Mouse (Mus musculus): ENCODE data around the gene Pip4p1. TPM values are rescaled to one million over a fixed set of nuclear protein-coding genes. Genes with fewer than 3 reads are reported as not detected.

Pip4p1 gene
- polyA plus RNA-seq, 1 experiment = 8.9 TPM

GRCm38 (mm10) chr14:50897374-50897765 is 33.3 kb downstream of the Pip4p1 start, which contains the start of gene Klhl33:
Gene Klhl33, minus strand, starts transcription at chr14:50897507.
- no peak for TF ChIP-seq GATA1 (IDR thresholded peaks at IDR 0.05; ENCODE audit: low read length)
- H3K36me3 ChIP-seq (ENCODE audit: control insufficient read depth) = no peaks in the 10 kb centered on the region
- peak within 1 kb of the TSS; percentile 43 for H3K4me3 ChIP-seq (replicated peaks)
- H3K4me1 ChIP-seq (ENCODE audit: control insufficient read depth) = peaks cover 2% of the 10 kb centered on the region
- H3K9me3 ChIP-seq (ENCODE audit: control insufficient read depth, low read length) = no peaks in the 10 kb centered on the region
- peaks cover 33% of the 10 kb centered on the region for H3K27me3 ChIP-seq (ENCODE audit: control insufficient read depth)

- TF ChIP-seq TAL1 (IDR thresholded peaks at IDR 0.05; ENCODE audit: low read length) (no peak), GATA1 (IDR thresholded peaks at IDR 0.05; ENCODE audit: low read length) (no peak)
- Histone ChIP-seq H3K36me3 (ENCODE audit: control insufficient read depth) (no peaks in the 10 kb centered on the region), H3K4me3 (replicated peaks) (peak overlapping the region; percentile 43), H3K4me1 (ENCODE audit: control insufficient read depth) (peaks cover 2% of the 10 kb centered on the region), H3K27me3 (ENCODE audit: control insufficient read depth) (peaks cover 33% of the 10 kb centered on the region), H3K9me3 (ENCODE audit: control insufficient read depth, low read length) (no peaks in the 10 kb centered on the region)
Measured at GRCm38 (mm10) chr14:50896747-50897373, 33.8 kb downstream of the Pip4p1 start.

DNA sequence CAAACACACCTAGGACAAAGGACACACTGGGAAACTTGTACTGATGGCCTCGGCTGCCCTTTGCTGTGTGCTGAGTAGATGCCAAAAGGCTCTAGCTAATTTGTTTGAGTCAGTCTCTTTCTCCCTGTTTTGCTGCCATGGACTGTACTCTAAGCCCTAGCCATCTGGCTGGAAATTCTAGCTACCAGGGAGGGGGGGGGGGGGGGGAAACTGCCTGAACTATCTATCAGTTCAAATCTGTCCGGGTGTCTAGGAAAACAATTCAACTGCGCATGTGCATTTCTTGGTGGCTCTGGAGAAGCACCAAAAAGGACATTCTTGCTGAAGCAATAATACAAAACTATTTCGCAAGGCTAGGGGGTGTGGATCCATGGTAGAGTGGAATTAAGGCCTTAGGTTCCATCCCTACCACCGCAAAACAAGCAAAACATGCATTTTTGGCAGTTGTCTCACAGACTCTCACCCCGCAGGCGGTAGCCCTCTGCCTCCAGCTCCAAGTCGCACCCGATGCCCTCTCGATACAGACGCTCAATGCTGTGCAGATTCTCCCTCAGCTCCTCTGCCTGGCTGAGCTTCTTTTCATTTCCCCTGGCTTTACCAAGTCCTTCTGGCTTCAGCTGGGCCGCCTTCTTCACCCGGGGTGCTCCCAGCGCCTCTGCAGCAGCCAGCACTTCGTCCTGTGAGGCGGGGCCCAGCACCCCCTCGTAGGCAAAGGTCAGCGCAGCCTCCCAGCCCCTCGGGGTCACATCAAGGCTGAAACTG is 34.5 kb downstream of the Pip4p1 start:
- no peaks in the 10 kb centered on the region for H3K9me3 ChIP-seq (ENCODE audit: control insufficient read depth, low read length)
- TF ChIP-seq TAL1 (IDR thresholded peaks at IDR 0.05; ENCODE audit: low read length) = no peak
- peaks cover 33% of the 10 kb centered on the region for H3K27me3 ChIP-seq (ENCODE audit: control insufficient read depth)
- H3K36me3 ChIP-seq (ENCODE audit: control insufficient read depth) = no peaks in the 10 kb centered on the region
- peaks cover 2% of the 10 kb centered on the region for H3K4me1 ChIP-seq (ENCODE audit: control insufficient read depth)
- H3K4me3 ChIP-seq (replicated peaks) = peak overlapping the region; percentile 43

DNA sequence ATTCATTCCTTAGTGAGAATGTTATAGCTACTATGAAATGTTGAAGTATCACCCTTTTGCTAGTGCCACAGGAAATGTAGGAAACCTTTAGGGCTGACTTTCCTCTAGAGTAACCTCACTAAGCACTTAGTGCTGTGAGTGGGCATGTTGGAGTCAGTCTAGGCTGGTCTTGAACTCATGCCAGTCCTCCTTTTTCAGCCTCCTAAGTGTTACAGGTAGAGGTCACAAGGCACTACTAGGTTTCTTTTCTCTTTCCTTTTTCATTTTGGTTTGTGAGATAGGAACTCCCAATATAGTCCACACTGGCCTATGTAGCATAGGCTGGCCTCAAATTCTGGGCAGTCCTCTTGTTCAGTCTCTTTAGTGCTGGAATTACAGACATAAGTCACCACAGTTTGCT is 35.2 kb downstream of the Pip4p1 start:
- peaks cover 33% of the 10 kb centered on the region for H3K27me3 ChIP-seq (ENCODE audit: control insufficient read depth)
- no peak for TF ChIP-seq GATA1 (IDR thresholded peaks at IDR 0.05; ENCODE audit: low read length)
- TF ChIP-seq TAL1 (IDR thresholded peaks at IDR 0.05; ENCODE audit: low read length) = no peak
- peaks cover 2% of the 10 kb centered on the region for H3K4me1 ChIP-seq (ENCODE audit: control insufficient read depth)
- H3K9me3 ChIP-seq (ENCODE audit: control insufficient read depth, low read length) = no peaks in the 10 kb centered on the region
- H3K4me3 ChIP-seq (replicated peaks) = no peak overlapping the region
- no peaks in the 10 kb centered on the region for H3K36me3 ChIP-seq (ENCODE audit: control insufficient read depth)

DNA sequence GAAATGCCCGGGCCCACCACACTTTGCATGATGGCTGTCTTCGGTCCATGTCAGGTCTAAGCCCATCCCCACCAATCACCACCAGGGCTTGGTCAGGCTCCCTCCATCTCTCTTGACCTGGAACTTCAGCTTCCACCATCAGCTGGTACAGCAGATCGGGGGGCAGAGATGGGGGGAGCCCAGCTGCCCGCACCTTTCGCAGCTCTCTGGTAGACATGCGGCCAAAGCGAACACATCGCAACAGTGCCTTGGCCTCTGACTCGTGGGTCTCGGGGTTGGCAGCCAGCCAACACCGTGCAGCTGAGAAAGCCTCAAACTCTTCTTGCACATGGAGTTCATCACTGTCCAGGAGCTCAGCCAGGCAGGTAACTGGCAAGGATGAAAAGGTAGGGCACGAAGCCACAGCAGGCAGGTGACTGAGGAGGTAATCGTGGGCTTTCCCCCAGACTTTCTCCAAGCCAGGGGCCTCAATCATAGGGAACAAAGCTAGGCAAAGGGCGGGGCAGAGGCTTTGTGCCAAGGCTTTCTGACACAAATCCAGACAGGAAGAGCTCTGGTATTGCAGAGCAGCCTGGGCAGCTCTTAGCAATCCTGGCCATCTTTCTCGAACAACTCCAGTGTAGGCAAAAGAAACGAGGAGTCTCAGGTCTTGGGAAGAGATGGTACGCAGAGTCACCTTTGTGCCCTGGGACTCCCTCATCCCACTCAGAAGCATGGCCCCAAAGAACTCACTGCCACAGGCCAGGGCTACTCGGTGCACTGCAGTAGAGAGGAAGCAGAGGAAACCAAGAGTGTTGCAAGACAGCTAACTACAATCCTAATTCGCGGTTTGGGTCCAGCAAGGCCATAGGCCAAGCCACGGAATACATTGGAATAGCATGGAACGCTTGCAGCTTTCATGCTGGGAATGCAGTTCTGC is 37.9 kb downstream of the Pip4p1 start:
- Histone ChIP-seq H3K9me3 (ENCODE audit: control insufficient read depth, low read length) (no peaks in the 10 kb centered on the region), H3K36me3 (ENCODE audit: control insufficient read depth) (no peaks in the 10 kb centered on the region), H3K27me3 (ENCODE audit: control insufficient read depth) (peaks cover 31% of the 10 kb centered on the region), H3K4me3 (replicated peaks) (no peak overlapping the region), H3K4me1 (ENCODE audit: control insufficient read depth) (peaks cover 2% of the 10 kb centered on the region)
- TF ChIP-seq GATA1 (IDR thresholded peaks at IDR 0.05; ENCODE audit: low read length) (no peak), TAL1 (IDR thresholded peaks at IDR 0.05; ENCODE audit: low read length) (no peak)

GRCm38 (mm10) chr14:50892091-50892490 is 38.6 kb downstream of the Pip4p1 start:
- Histone ChIP-seq H3K36me3 (ENCODE audit: control insufficient read depth) (no peaks in the 10 kb centered on the region), H3K9me3 (ENCODE audit: control insufficient read depth, low read length) (no peaks in the 10 kb centered on the region), H3K4me3 (replicated peaks) (no peak overlapping the region), H3K4me1 (ENCODE audit: control insufficient read depth) (peaks cover 2% of the 10 kb centered on the region), H3K27me3 (ENCODE audit: control insufficient read depth) (peaks cover 24% of the 10 kb centered on the region)
- no peak for TF ChIP-seq TAL1 (IDR thresholded peaks at IDR 0.05; ENCODE audit: low read length)
- TF ChIP-seq GATA1 (IDR thresholded peaks at IDR 0.05; ENCODE audit: low read length) = no peak

GRCm38 (mm10) chr14:50891621-50892020 is 39.0 kb downstream of the Pip4p1 start:
- H3K27me3 ChIP-seq (ENCODE audit: control insufficient read depth) = peaks cover 19% of the 10 kb centered on the region
- peaks cover 2% of the 10 kb centered on the region for H3K4me1 ChIP-seq (ENCODE audit: control insufficient read depth)
- H3K9me3 ChIP-seq (ENCODE audit: control insufficient read depth, low read length) = no peaks in the 10 kb centered on the region
- no peak overlapping the region for H3K4me3 ChIP-seq (replicated peaks)
- no peaks in the 10 kb centered on the region for H3K36me3 ChIP-seq (ENCODE audit: control insufficient read depth)
- TF ChIP-seq GATA1 (IDR thresholded peaks at IDR 0.05; ENCODE audit: low read length) = no peak
- TF ChIP-seq TAL1 (IDR thresholded peaks at IDR 0.05; ENCODE audit: low read length) = no peak

GRCm38 (mm10) chr14:50876236-50876950 is 54.3 kb downstream of the Pip4p1 start:
- Histone ChIP-seq H3K27me3 (ENCODE audit: control insufficient read depth) (no peaks in the 10 kb centered on the region), H3K4me1 (ENCODE audit: control insufficient read depth) (peaks cover 13% of the 10 kb centered on the region), H3K9me3 (ENCODE audit: control insufficient read depth, low read length) (no peaks in the 10 kb centered on the region), H3K4me3 (replicated peaks) (no peak overlapping the region), H3K36me3 (ENCODE audit: control insufficient read depth) (no peaks in the 10 kb centered on the region)
- TF ChIP-seq TAL1 (IDR thresholded peaks at IDR 0.05; ENCODE audit: low read length) (no peak), GATA1 (IDR thresholded peaks at IDR 0.05; ENCODE audit: low read length) (no peak)

Other genes starting within 250 kb of the Pip4p1 start
- not detected in 2 replicates for gene Olfr747, start 237.7 kb downstream of the Pip4p1 start, polyA plus RNA-seq (2012)
- gene Olfr748, start 223.5 kb downstream of the Pip4p1 start, polyA plus RNA-seq (2012) = not detected in 2 replicates
- 0.03 TPM in 1 of 2 replicates, not detected in the other for gene Olfr749, start 185.8 kb downstream of the Pip4p1 start, polyA plus RNA-seq (2012)
- gene Ttc5, start 145.3 kb downstream of the Pip4p1 start, polyA plus RNA-seq (2012) = 0.35 and 0.69 TPM in 2 replicates
- 0.06 and 0.08 TPM in 2 replicates for gene Ccnb1ip1, start 123.1 kb downstream of the Pip4p1 start, polyA plus RNA-seq (2012)
- gene Parp2, start 123.0 kb downstream of the Pip4p1 start, polyA plus RNA-seq (2012) = 0.41 and 0.54 TPM in 2 replicates
- gene Tep1, start 60.3 kb downstream of the Pip4p1 start, polyA plus RNA-seq (2012) = 0.05 TPM in 1 of 2 replicates, not detected in the other
- not detected in 2 replicates for gene Klhl33, start 33.3 kb downstream of the Pip4p1 start, polyA plus RNA-seq (2012)
- gene Osgep, start 6.0 kb downstream of the Pip4p1 start, polyA plus RNA-seq (2012) = 1.4 and 1.5 TPM in 2 replicates
- 3.3 and 3.7 TPM in 2 replicates for gene Apex1, start 5.9 kb downstream of the Pip4p1 start, polyA plus RNA-seq (2012)
- 0.20 and 0.22 TPM in 2 replicates for gene Pnp, start 226 bp upstream of the Pip4p1 start, polyA plus RNA-seq (2012)
- not detected in 2 replicates for gene Gm49342, start 13.7 kb upstream of the Pip4p1 start, polyA plus RNA-seq (2012)
- gene Pnp2, start 25.1 kb upstream of the Pip4p1 start, polyA plus RNA-seq (2012) = not detected in 2 replicates
- gene Rnase10, start 76.9 kb upstream of the Pip4p1 start, polyA plus RNA-seq (2012) = not detected in 2 replicates
- gene Rnase9, start 111.0 kb upstream of the Pip4p1 start, polyA plus RNA-seq (2012) = not detected in 2 replicates
- gene Rnase11, start 119.3 kb upstream of the Pip4p1 start, polyA plus RNA-seq (2012) = not detected in 2 replicates
- gene Rnase12, start 126.8 kb upstream of the Pip4p1 start, polyA plus RNA-seq (2012) = not detected in 2 replicates
- gene Olfr750, start 143.6 kb upstream of the Pip4p1 start, polyA plus RNA-seq (2012) = not detected in 2 replicates
- 0.03 TPM in 1 of 2 replicates, not detected in the other for gene Rnase4, start 160.2 kb upstream of the Pip4p1 start, polyA plus RNA-seq (2012)
- gene Ang, start 160.3 kb upstream of the Pip4p1 start, polyA plus RNA-seq (2012) = not detected in 2 replicates
- gene Eddm3b, start 183.6 kb upstream of the Pip4p1 start, polyA plus RNA-seq (2012) = not detected in 2 replicates
- 0.09 and 0.10 TPM in 2 replicates for gene Rnase6, start 193.1 kb upstream of the Pip4p1 start, polyA plus RNA-seq (2012)
- not detected in 2 replicates for gene Rnase1, start 215.9 kb upstream of the Pip4p1 start, polyA plus RNA-seq (2012)
- gene Rnase2b, start 231.4 kb upstream of the Pip4p1 start, polyA plus RNA-seq (2012) = not detected in 2 replicates

All from erythroblast, embryonic 14.5 days (primary cell).